Mouse (Mus musculus) heart, postnatal 36 days (tissue): ENCODE data around the gene Dzip1. TPM values are rescaled to one million over a fixed set of nuclear protein-coding genes. Genes with fewer than 3 reads are reported as not detected.

Experiments used
- DNase-seq, 2 experiments: peaks; one replicate each; pipeline ENCODE4 v3.0.0; 2021 to 2022
- intact Hi-C: fragments of 180-260 bp; cut with DNase I; formaldehyde crosslinking; loops from one replicate; pipeline ENCODE4 v1.15.1; 2025
- total RNA-seq, 2 experiments: library from RNA; stranded (reverse); gene quantifications; 2 replicates each; pipeline ENCODE4 v1.2.3; 2021

Dzip1 gene
- total RNA-seq, 2 experiments from 2014 or later, result 1.6 to 2.1 TPM

- intact Hi-C loops, result loop anchor here (10.0 kb wide), 2 partner anchors 215 to 695 kb away; partner anchors contain the start of gene Sox21
- DNase-seq, result no peak
Measured at GRCm38 (mm10) chr14:118929779-118930178, 4.5 kb upstream of the Dzip1 start.

- no peak for DNase-seq
- intact Hi-C loops, result no loop called here
Measured at GRCm38 (mm10) chr14:118928565-118928964, 3.3 kb upstream of the Dzip1 start.

- intact Hi-C loops, result no loop called here
Measured at GRCm38 (mm10) chr14:118922667-118923184, 2.5 kb downstream of the Dzip1 start.

GRCm38 (mm10) chr14:118922251-118922650 is 3.0 kb downstream of the Dzip1 start:
- intact Hi-C loops, result no loop called here
- no peak for DNase-seq

More at GRCm38 (mm10) chr14:118922667-118923184, 2.5 kb downstream of the Dzip1 start:
- DNase-seq, result peak in 1 of 2 experiments; percentile 13

GRCm38 (mm10) chr14:118920654-118921053 is 4.6 kb downstream of the Dzip1 start:
- intact Hi-C loops, result no loop called here
- no peak for DNase-seq

- no peak for DNase-seq
- intact Hi-C loops, result no loop called here
Measured at GRCm38 (mm10) chr14:118919025-118919424, 6.2 kb downstream of the Dzip1 start.

- DNase-seq, result no peak
- intact Hi-C loops, result loop anchor here (5.0 kb wide), 1 partner anchor 34 kb away; no protein-coding TSS in a partner anchor
Measured at GRCm38 (mm10) chr14:118913651-118914050, 11.6 kb downstream of the Dzip1 start.

- intact Hi-C loops, result loop anchor here (2.0 to 5.0 kb wide), 3 partner anchors 36 to 115 kb away; no protein-coding TSS in a partner anchor
- DNase-seq, result no peak
Measured at GRCm38 (mm10) chr14:118911521-118911920, 13.7 kb downstream of the Dzip1 start.

GRCm38 (mm10) chr14:118910332-118911222 is 14.7 kb downstream of the Dzip1 start:
- peak; percentile 68 to 76 for DNase-seq
- intact Hi-C loops, result loop anchor here (2.0 to 5.0 kb wide), 3 partner anchors 37 to 116 kb away; no protein-coding TSS in a partner anchor

GRCm38 (mm10) chr14:118909872-118910271 is 15.4 kb downstream of the Dzip1 start:
- DNase-seq, result peak; percentile 20 to 31
- intact Hi-C loops, result loop anchor here (2.0 to 5.0 kb wide), 3 partner anchors 37 to 117 kb away; no protein-coding TSS in a partner anchor

- intact Hi-C loops, result no loop called here
- no peak for DNase-seq
Measured at GRCm38 (mm10) chr14:118907592-118907991, 17.7 kb downstream of the Dzip1 start.

GRCm38 (mm10) chr14:118903867-118904562 is 21.2 kb downstream of the Dzip1 start:
- no peak for DNase-seq
- intact Hi-C loops, result no loop called here

- intact Hi-C loops, result no loop called here
- DNase-seq, result no peak
Measured at GRCm38 (mm10) chr14:118903397-118903796, 21.9 kb downstream of the Dzip1 start.

- no peak for DNase-seq
- intact Hi-C loops, result no loop called here
Measured at GRCm38 (mm10) chr14:118900911-118901310, 24.3 kb downstream of the Dzip1 start.

GRCm38 (mm10) chr14:118899940-118900339 is 25.3 kb downstream of the Dzip1 start:
- intact Hi-C loops, result no loop called here
- no peak for DNase-seq

- intact Hi-C loops, result no loop called here
- no peak for DNase-seq
Measured at GRCm38 (mm10) chr14:118895655-118896054, 29.6 kb downstream of the Dzip1 start.

GRCm38 (mm10) chr14:118895228-118895627 is 30.0 kb downstream of the Dzip1 start:
- intact Hi-C loops, result no loop called here
- DNase-seq, result no peak

- intact Hi-C loops, result no loop called here
- no peak for DNase-seq
Measured at GRCm38 (mm10) chr14:118890101-118890500, 35.2 kb downstream of the Dzip1 start.

GRCm38 (mm10) chr14:118884250-118884556 is 41.1 kb downstream of the Dzip1 start:
- intact Hi-C loops, result no loop called here
- no peak for DNase-seq

GRCm38 (mm10) chr14:118883344-118884249 is 41.7 kb downstream of the Dzip1 start:
- intact Hi-C loops, result no loop called here
- no peak for DNase-seq
